22 mouse cellular contexts compared by ENCODE assay signal in the genomic region with DNA sequence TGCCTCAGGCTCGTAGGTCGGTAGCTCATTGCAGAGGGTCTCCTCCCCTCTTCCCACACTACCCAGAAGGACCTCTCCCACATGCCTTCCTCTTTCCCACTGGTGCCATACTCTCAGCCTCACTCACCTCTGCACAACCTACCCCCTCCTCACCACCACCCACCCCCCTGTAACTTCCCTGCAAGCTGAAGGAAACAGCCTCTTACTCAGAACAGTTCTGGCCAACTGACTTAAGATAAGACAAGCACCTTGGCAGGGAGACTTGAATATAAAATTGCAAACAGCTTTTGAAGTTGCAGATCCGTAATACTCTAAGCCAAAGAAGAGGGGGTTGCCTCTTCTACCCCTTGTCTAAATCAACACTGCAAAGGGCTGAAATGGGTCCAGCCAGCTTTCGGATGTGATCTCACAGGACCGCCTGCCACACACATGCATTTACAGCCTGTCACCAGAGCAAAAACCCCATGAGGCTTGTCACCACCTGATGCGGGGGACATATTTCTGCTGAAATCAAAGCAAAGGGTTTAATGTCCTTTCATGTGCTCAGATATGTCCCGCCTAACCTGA.
DNase-seq lines count a peak whose midpoint lies in the region; ATAC-seq and TF ChIP-seq lines count a peak whose summit lies in the region.
"Had no signal": no experiment of that assay in that cellular context is flagged by ENCODE, and none has a peak within 500 bp of the region (broad histone marks: within the 10 kb centered on the region; RNA-seq: fewer than 3 reads in every experiment).

No protein-coding gene starts in this region.

- H3K9me3 ChIP-seq in forebrain, postnatal 0 days (ENCODE audit: low read length): no peaks in the 10 kb centered on the region
- H3K9me3 ChIP-seq in forebrain, embryonic 13.5 days (replicated peaks): no peaks in the 10 kb centered on the region
- no peaks in the 10 kb centered on the region for H3K9me3 ChIP-seq in kidney, embryonic 15.5 days (replicated peaks)
- no peaks in the 10 kb centered on the region for H3K9me3 ChIP-seq in midbrain, embryonic 11.5 days (ENCODE audit: control insufficient read depth, low read length)
- no peaks in the 10 kb centered on the region for H3K9me3 ChIP-seq in midbrain, embryonic 16.5 days (replicated peaks; ENCODE audit: control insufficient read depth, low read length, poor library complexity, severe bottlenecking)
- H3K9me3 ChIP-seq in stomach, embryonic 16.5 days (replicated peaks; ENCODE audit: control insufficient read depth, low read length): no peaks in the 10 kb centered on the region
- H3K9me3 ChIP-seq: embryonic facial prominence, embryonic 15.5 days; liver, embryonic 13.5 days; midbrain, embryonic 12.5 days; neural tube, embryonic 12.5 days had no signal

- TF ChIP-seq CTCF in forebrain, postnatal 0 days (IDR thresholded peaks at IDR 0.05; ENCODE audit: low read depth): no peak

- H3K4me1 ChIP-seq in forebrain, postnatal 0 days (ENCODE audit: insufficient read depth): no peaks in the 10 kb centered on the region
- H3K4me1 ChIP-seq in forebrain, embryonic 13.5 days: no peaks in the 10 kb centered on the region
- 0 out of 2 replicates have a peak, but pooled peaks cover 3% of the 10 kb centered on the region for H3K4me1 ChIP-seq in kidney, embryonic 15.5 days
- H3K4me1 ChIP-seq in midbrain, embryonic 11.5 days (ENCODE audit: control insufficient read depth, insufficient read depth, low read length): no peaks in the 10 kb centered on the region
- H3K4me1 ChIP-seq in midbrain, embryonic 16.5 days (ENCODE audit: control insufficient read depth, insufficient read depth, low read length): no peaks in the 10 kb centered on the region
- no peaks in the 10 kb centered on the region for H3K4me1 ChIP-seq in stomach, embryonic 16.5 days (ENCODE audit: control insufficient read depth, insufficient read depth, low read length)
- H3K4me1 ChIP-seq: embryonic facial prominence, embryonic 15.5 days; liver, embryonic 13.5 days; midbrain, embryonic 12.5 days; neural tube, embryonic 12.5 days had no signal

- H3K4me2 ChIP-seq in forebrain, postnatal 0 days (ENCODE audit: low read depth): no peak overlapping the region
- H3K4me2 ChIP-seq in forebrain, embryonic 13.5 days: no peak overlapping the region
- H3K4me2 ChIP-seq in kidney, embryonic 15.5 days: no peak overlapping the region
- H3K4me2 ChIP-seq in midbrain, embryonic 11.5 days: no peak overlapping the region
- no peak overlapping the region for H3K4me2 ChIP-seq in midbrain, embryonic 16.5 days (ENCODE audit: low read length)
- no peak overlapping the region for H3K4me2 ChIP-seq in stomach, embryonic 16.5 days (ENCODE audit: low read depth, low read length)
- H3K4me2 ChIP-seq: embryonic facial prominence, embryonic 15.5 days; liver, embryonic 13.5 days; midbrain, embryonic 12.5 days; neural tube, embryonic 12.5 days had no signal

- peak; percentile 18 for DNase-seq in forebrain, postnatal 0 days
- no peak for DNase-seq in kidney, adult 9 months
- peak; percentile 62 for DNase-seq in midbrain, embryonic 11.5 days (ENCODE audit: low spot score, missing footprints)
- DNase-seq in adrenal gland, adult 8-10 months: no peak
- DNase-seq: adrenal gland, postnatal 36 days; cerebellum, adult 11-12 months; cerebellum, postnatal 14 days; gastrocnemius, postnatal 14 days; kidney, adult 11 months; kidney, postnatal 4 days; layer of hippocampus, adult 9-11 months; left cerebral cortex, postnatal 4 days; liver, embryonic 13.5 days had no signal

- H3K4me3 ChIP-seq in forebrain, postnatal 0 days (ENCODE audit: low read depth, low read length): no peak overlapping the region
- no peak overlapping the region for H3K4me3 ChIP-seq in forebrain, embryonic 13.5 days
- H3K4me3 ChIP-seq in kidney, embryonic 15.5 days (replicated peaks): no peak overlapping the region
- H3K4me3 ChIP-seq in midbrain, embryonic 11.5 days (ENCODE audit: low read depth, low read length): no peak overlapping the region
- H3K4me3 ChIP-seq in midbrain, embryonic 16.5 days (ENCODE audit: low read depth, low read length): no peak overlapping the region
- H3K4me3 ChIP-seq in stomach, embryonic 16.5 days (replicated peaks; ENCODE audit: low read length): no peak overlapping the region
- H3K4me3 ChIP-seq: embryonic facial prominence, embryonic 15.5 days; left cerebral cortex, adult 2 months; liver, embryonic 13.5 days; midbrain, embryonic 12.5 days; neural tube, embryonic 12.5 days had no signal

- H3K27me3 ChIP-seq in forebrain, postnatal 0 days (ENCODE audit: insufficient read depth, low read length): no peaks in the 10 kb centered on the region
- H3K27me3 ChIP-seq in forebrain, embryonic 13.5 days: no peaks in the 10 kb centered on the region
- H3K27me3 ChIP-seq in kidney, embryonic 15.5 days: no peaks in the 10 kb centered on the region
- no peaks in the 10 kb centered on the region for H3K27me3 ChIP-seq in midbrain, embryonic 11.5 days (ENCODE audit: control insufficient read depth, insufficient read depth, low read length)
- no peaks in the 10 kb centered on the region for H3K27me3 ChIP-seq in midbrain, embryonic 16.5 days (ENCODE audit: control insufficient read depth, insufficient read depth, low read depth, low read length)
- H3K27me3 ChIP-seq in stomach, embryonic 16.5 days (ENCODE audit: control insufficient read depth, insufficient read depth, low read length): no peaks in the 10 kb centered on the region
- H3K27me3 ChIP-seq: CH12.LX; embryonic facial prominence, embryonic 15.5 days; liver, embryonic 13.5 days; midbrain, embryonic 12.5 days; neural tube, embryonic 12.5 days had no signal

- no peaks in the 10 kb centered on the region for H3K36me3 ChIP-seq in forebrain, postnatal 0 days (ENCODE audit: insufficient read depth)
- H3K36me3 ChIP-seq in forebrain, embryonic 13.5 days (ENCODE audit: poor library complexity, severe bottlenecking): no peaks in the 10 kb centered on the region
- H3K36me3 ChIP-seq in kidney, embryonic 15.5 days: no peaks in the 10 kb centered on the region
- no peaks in the 10 kb centered on the region for H3K36me3 ChIP-seq in midbrain, embryonic 11.5 days (ENCODE audit: control insufficient read depth, insufficient read depth, low read length)
- no peaks in the 10 kb centered on the region for H3K36me3 ChIP-seq in midbrain, embryonic 16.5 days (ENCODE audit: control insufficient read depth, insufficient read depth, low read length)
- H3K36me3 ChIP-seq in stomach, embryonic 16.5 days (ENCODE audit: control insufficient read depth, insufficient read depth, low read length): no peaks in the 10 kb centered on the region
- H3K36me3 ChIP-seq: embryonic facial prominence, embryonic 15.5 days; liver, embryonic 13.5 days; midbrain, embryonic 12.5 days; neural tube, embryonic 12.5 days had no signal

- H3K27ac ChIP-seq in forebrain, postnatal 0 days (ENCODE audit: low read depth, low read length): no peak overlapping the region
- no peak overlapping the region for H3K27ac ChIP-seq in forebrain, embryonic 13.5 days
- 0 out of 2 replicates have a peak overlapping the region, but pooled peaks have one; percentile 2 for H3K27ac ChIP-seq in kidney, embryonic 15.5 days
- no peak overlapping the region for H3K27ac ChIP-seq in midbrain, embryonic 11.5 days (ENCODE audit: low read depth, low read length)
- H3K27ac ChIP-seq in midbrain, embryonic 16.5 days (ENCODE audit: low read length): no peak overlapping the region
- no peak overlapping the region for H3K27ac ChIP-seq in stomach, embryonic 16.5 days (ENCODE audit: low read length)
- H3K27ac ChIP-seq: embryonic facial prominence, embryonic 15.5 days; left cerebral cortex, adult 2 months; liver, embryonic 13.5 days; midbrain, embryonic 12.5 days; neural tube, embryonic 12.5 days had no signal

- WGBS in forebrain, postnatal 0 days: 80% methylated on average over 7 of the region's 7 CpGs
- 92% methylated on average over 7 of the region's 7 CpGs for WGBS in forebrain, embryonic 13.5 days
- 70% methylated on average over 7 of the region's 7 CpGs for WGBS in kidney, embryonic 15.5 days
- 85% methylated on average over 7 of the region's 7 CpGs for WGBS in midbrain, embryonic 11.5 days
- WGBS in midbrain, embryonic 16.5 days: 89% methylated on average over 7 of the region's 7 CpGs
- WGBS in stomach, embryonic 16.5 days: 69% methylated on average over 7 of the region's 7 CpGs

- no peak overlapping the region for H3K9ac ChIP-seq in forebrain, postnatal 0 days
- no peak overlapping the region for H3K9ac ChIP-seq in forebrain, embryonic 13.5 days
- H3K9ac ChIP-seq in kidney, embryonic 15.5 days: no peak overlapping the region
- H3K9ac ChIP-seq in midbrain, embryonic 11.5 days (ENCODE audit: low read length): no peak overlapping the region
- no peak overlapping the region for H3K9ac ChIP-seq in midbrain, embryonic 16.5 days (ENCODE audit: low read depth, low read length)
- H3K9ac ChIP-seq in stomach, embryonic 16.5 days (ENCODE audit: low read length): no peak overlapping the region
- H3K9ac ChIP-seq: embryonic facial prominence, embryonic 15.5 days; liver, embryonic 13.5 days; midbrain, embryonic 12.5 days; neural tube, embryonic 12.5 days had no signal

- ATAC-seq in forebrain, postnatal 0 days: peak; percentile 54
- ATAC-seq in forebrain, embryonic 13.5 days: no peak
- no peak for ATAC-seq in kidney, embryonic 15.5 days (replicated peaks; ENCODE audit: low FRiP score)
- no peak for ATAC-seq in midbrain, embryonic 11.5 days (ENCODE audit: low FRiP score)
- ATAC-seq in midbrain, embryonic 16.5 days: no peak
- peak; percentile 17; the same call in 1 of the 2 replicates for ATAC-seq in stomach, embryonic 16.5 days (ENCODE audit: insufficient read depth, low FRiP score)

Comparison
In these comparisons a context has a peak if more than half of its experiments do, and no peak if none do; other contexts are left out.
1. ATAC-seq: peak in forebrain, postnatal 0 days (single experiment) and stomach, embryonic 16.5 days (single experiment); none in forebrain, embryonic 13.5 days (single experiment), kidney, embryonic 15.5 days (single experiment), midbrain, embryonic 11.5 days (single experiment) and midbrain, embryonic 16.5 days (single experiment).
2. DNase-seq: peak in forebrain, postnatal 0 days (single experiment) and midbrain, embryonic 11.5 days (single experiment); none in kidney, adult 9 months (single experiment) and adrenal gland, adult 8-10 months (single experiment).